Mouse (Mus musculus): Measurements from ENCODE around the gene Dscam.

DNA sequence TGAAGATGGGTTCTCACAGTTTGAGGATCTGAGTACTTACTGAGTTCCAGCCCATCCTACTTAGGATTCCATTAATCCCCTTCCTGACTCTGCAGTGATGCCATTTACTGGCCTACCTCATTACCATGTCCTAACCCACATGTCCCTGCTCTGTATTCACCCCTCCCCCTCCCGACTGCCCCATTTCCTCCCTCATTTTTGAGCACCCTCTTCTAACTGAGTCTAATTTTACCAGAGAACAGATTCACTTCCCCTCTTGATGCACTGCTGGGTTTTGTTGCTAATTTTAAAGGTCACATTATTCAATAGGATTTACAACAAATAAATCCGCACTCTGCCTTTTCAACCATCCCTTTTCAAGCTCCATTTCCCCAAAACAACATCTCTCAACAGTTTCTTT is 629.5 kb downstream of the Dscam start:
- TF ChIP-seq POLR2A (IDR thresholded peaks at IDR 0.05; ENCODE audit: insufficient read length, low read depth): no peak
- TF ChIP-seq USF1 (IDR thresholded peaks at IDR 0.05; ENCODE audit: low read depth): no peak
- no peak for TF ChIP-seq E2F4 (IDR thresholded peaks at IDR 0.05; ENCODE audit: insufficient read depth)
- no peak for TF ChIP-seq POLR2AphosphoS2 (IDR thresholded peaks at IDR 0.05; ENCODE audit: insufficient read length, low read depth)
- TF ChIP-seq REST (IDR thresholded peaks at IDR 0.05; ENCODE audit: insufficient read depth, insufficient read length): no peak
- TF ChIP-seq MAX (IDR thresholded peaks at IDR 0.05; ENCODE audit: low read depth): no peak
- no peak for TF ChIP-seq TCF12 (IDR thresholded peaks at IDR 0.05; ENCODE audit: insufficient read depth, poor library complexity, severe bottlenecking)
- TF ChIP-seq MYOG (IDR thresholded peaks at IDR 0.05; ENCODE audit: control insufficient read depth in 1 of 3, insufficient read depth in 1 of 3, insufficient read length in 2 of 3, low read depth in 2 of 3): no peak

All from myocyte (in vitro differentiated cells).